Mouse (Mus musculus): Measurements from ENCODE around the gene Gm49337. TPM values are rescaled to one million over a fixed set of nuclear protein-coding genes. Genes with fewer than 3 reads are reported as not detected.

The Gm49337 gene
- total RNA-seq, 2 experiments from 2014 or later: 1.2 TPM; not detected in 1

GRCm38 (mm10) chr4:116342119-116342518 is 168.9 kb downstream of the Gm49337 start:
- DNase-seq: peak; percentile 30 to 45

Other genes with a start within 250 kb of the Gm49337 start
- gene Dmbx1, start 233.5 kb upstream of the Gm49337 start, total RNA-seq (2021): not detected
- gene Faah, start 155.5 kb upstream of the Gm49337 start, total RNA-seq (2021): 100 to 1,000 TPM; 144 to 145 TPM
- gene Nsun4, start 119.5 kb upstream of the Gm49337 start, total RNA-seq (2021): 10 to 100 TPM in 1 of 2 experiments, 1 to 10 TPM in 1; 8.8 to 10.8 TPM
- gene Uqcrh, start 98.3 kb upstream of the Gm49337 start, total RNA-seq (2021): 100 to 1,000 TPM; 413 to 440 TPM
- gene Lrrc41, start 98.1 kb upstream of the Gm49337 start, total RNA-seq (2021): 10 to 100 TPM; 40.1 to 42.5 TPM
- 1 to 10 TPM in 1 of 2 experiments, under 1 TPM in 1; 0.73 to 1.0 TPM for gene Rad54l, start 49.7 kb upstream of the Gm49337 start, total RNA-seq (2021)
- 10 to 100 TPM; 62.4 to 63.5 TPM for gene Pomgnt1, start 49.5 kb upstream of the Gm49337 start, total RNA-seq (2021)
- gene Lurap1, start 22.0 kb upstream of the Gm49337 start, total RNA-seq (2021): 10 to 100 TPM; 21.8 to 23.8 TPM
- not detected for gene Tspan1, start 5.8 kb upstream of the Gm49337 start, total RNA-seq (2021)
- not detected for gene 1700042G07Rik, start within 50 bp of the Gm49337 start, total RNA-seq (2021)
- 10 to 100 TPM; 36.5 to 37.6 TPM for gene Pik3r3, start 48.2 kb downstream of the Gm49337 start, total RNA-seq (2021)

All from layer of hippocampus, postnatal 36 days (tissue).